Mouse (Mus musculus) neural tube, postnatal 0 days (tissue): ENCODE data around the gene Ndfip2. TPM values are rescaled to one million over a fixed set of nuclear protein-coding genes. Genes with fewer than 3 reads are reported as not detected.

Source experiments
- polyA plus RNA-seq: library from polyadenylated mRNA; unstranded; fragments of >200 nt; fragmentation: Nextera tagmentation; extraction: Ambion mirVana; gene quantifications from 2 replicates; pipeline ENCODE4 v1.2.1, GENCODE M21; 2015

Ndfip2 gene
- 125 and 137 TPM in 2 replicates for polyA plus RNA-seq

DNA sequence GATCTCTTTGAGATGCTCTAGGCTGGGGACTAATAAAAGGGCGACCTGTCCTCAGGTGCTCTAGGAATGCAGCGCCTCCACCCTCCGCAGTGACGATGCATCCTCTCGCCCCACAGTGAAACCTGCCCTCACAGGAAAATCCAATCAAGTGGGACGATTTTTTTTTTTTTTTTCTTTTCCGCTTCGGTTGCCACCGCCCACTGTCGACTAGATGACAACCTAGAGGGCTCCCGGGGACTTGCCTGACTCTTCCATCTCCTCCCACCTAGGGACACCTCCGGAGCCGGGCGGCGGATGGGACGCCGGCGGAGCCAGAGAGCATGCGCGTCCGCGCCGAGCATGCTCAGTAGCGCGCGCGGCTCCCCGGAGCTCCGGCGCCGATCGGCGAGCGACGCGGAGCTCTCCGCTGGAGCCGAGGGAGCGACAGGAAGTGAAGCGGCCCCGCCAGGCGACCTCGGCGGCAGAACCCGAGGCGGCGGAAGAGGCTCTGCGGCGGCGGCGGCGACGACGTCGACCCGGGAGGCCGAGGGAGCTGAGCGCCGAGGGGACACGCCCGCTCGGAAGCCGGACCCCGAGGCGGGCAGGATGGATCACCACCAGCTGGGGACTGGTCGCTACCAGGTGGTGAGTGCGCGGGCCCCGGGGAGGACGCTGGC is at the start of gene Ndfip2:
Gene Ndfip2, plus strand, starts transcription at position 195 of the 656 bp plus-strand sequence.

Other genes starting within 250 kb of the Ndfip2 start
- gene Rbm26, start 81.2 kb upstream of the Ndfip2 start, polyA plus RNA-seq: 29.7 and 32.0 TPM in 2 replicates